Mouse (Mus musculus): ENCODE data around the gene Gm28919. TPM values are rescaled to one million over a fixed set of nuclear protein-coding genes. Genes with fewer than 3 reads are reported as not detected.

Gm28919 gene
- not detected in 2 replicates for polyA plus RNA-seq (2015; fragmentation: Nextera tagmentation; extraction: Ambion mirVana)

GRCm38 (mm10) chrY:6583246-6583645 is at the start of gene Gm28919:
Gene Gm28919, plus strand, starts transcription at chrY:6583546.

Other genes with a start within 250 kb of the Gm28919 start
- gene Gm21719, start 99.3 kb downstream of the Gm28919 start, polyA plus RNA-seq (2015; fragmentation: Nextera tagmentation; extraction: Ambion mirVana), result not detected in 2 replicates